Mouse (Mus musculus): ENCODE results near the gene Ift46.
A peak's percentile ranks its signal among the peaks of the same experiment; 100 is the strongest.

- TF ChIP-seq CTCF (IDR thresholded peaks at IDR 0.05) (peak; percentile 63), POLR2A (IDR thresholded peaks at IDR 0.05; ENCODE audit: insufficient read depth, low read depth, low read length) (0 out of 2 replicates have a peak, but pooled peaks have one; percentile 21)
Measured at GRCm38 (mm10) chr9:44721154-44721876, 46.4 kb upstream of the Ift46 start.
